11 mouse cellular contexts compared by ENCODE assay signal in the genomic region with DNA sequence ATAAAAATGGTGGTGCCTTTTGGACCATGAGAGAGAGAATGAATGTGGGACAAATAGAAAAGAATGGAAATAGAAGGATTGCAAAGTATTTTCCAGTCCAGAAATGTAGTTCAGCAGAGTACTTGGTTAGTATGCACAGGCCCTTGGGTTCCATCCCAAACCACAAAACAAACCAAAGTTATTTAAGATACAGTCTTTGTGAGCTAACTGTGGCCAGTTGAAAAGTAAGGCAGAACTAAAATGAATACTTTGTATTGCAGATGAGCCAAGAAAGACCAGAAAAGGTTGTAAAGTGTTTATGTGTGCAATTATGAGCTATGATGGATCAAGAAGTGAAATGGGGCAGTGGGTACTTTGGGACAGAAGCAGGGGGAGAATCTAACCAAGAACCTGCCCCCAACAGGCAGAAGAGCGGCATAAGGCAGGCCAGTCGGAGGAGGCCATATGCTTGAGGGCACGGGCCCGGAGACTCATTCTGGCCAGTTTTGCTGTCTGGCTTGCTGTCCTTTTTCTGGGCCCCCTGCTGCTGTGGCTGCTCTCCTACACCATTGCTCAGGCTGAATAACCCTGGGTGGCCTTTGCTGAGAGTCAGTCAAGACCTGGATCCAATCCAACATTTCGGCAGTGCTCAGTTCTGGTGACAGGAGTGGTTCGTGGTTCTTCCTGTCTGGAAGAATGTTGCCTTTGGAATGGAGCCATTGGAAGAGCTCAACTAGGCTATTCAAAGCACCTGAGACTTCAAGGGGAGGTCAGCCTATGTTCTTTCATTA. TPM values are rescaled to one million over a fixed set of nuclear protein-coding genes. Genes with fewer than 3 reads are reported as not detected.
DNase-seq lines count a peak whose midpoint lies in the region; ATAC-seq lines count a peak whose summit lies in the region.
"Had no signal": no experiment of that assay in that cellular context is flagged by ENCODE, and none has a peak within 500 bp of the region (broad histone marks: within the 10 kb centered on the region; RNA-seq: fewer than 3 reads in every experiment).

No protein-coding gene starts in this region.

- H3K27ac ChIP-seq in embryonic facial prominence, embryonic 13.5 days, result 0 out of 2 replicates have a peak overlapping the region, but pooled peaks have one; percentile 22
- H3K27ac ChIP-seq in embryonic facial prominence, embryonic 10.5 days (replicated peaks), result no peak overlapping the region
- no peak overlapping the region for H3K27ac ChIP-seq in neural tube, embryonic 15.5 days (replicated peaks)
- H3K27ac ChIP-seq: gastrocnemius, adult 2 months; limb, embryonic 12.5 days; midbrain, embryonic 13.5 days had no signal

- no peak overlapping the region for H3K4me3 ChIP-seq in embryonic facial prominence, embryonic 13.5 days
- no peak overlapping the region for H3K4me3 ChIP-seq in embryonic facial prominence, embryonic 10.5 days
- no peak overlapping the region for H3K4me3 ChIP-seq in neural tube, embryonic 15.5 days (replicated peaks)
- H3K4me3 ChIP-seq: gastrocnemius, adult 2 months; limb, embryonic 12.5 days; midbrain, embryonic 13.5 days had no signal

- H3K4me2 ChIP-seq in embryonic facial prominence, embryonic 13.5 days, result no peak overlapping the region
- H3K4me2 ChIP-seq in neural tube, embryonic 15.5 days, result no peak overlapping the region
- H3K4me2 ChIP-seq: limb, embryonic 12.5 days; midbrain, embryonic 13.5 days had no signal

- no peak for DNase-seq in embryonic facial prominence, embryonic 10.5 days (ENCODE audit: low spot score)
- DNase-seq in 3T3-L1 (ENCODE audit: low read depth, low spot score), result peak; percentile 71
- DNase-seq in cerebellum, adult 9-10 months, result peak; percentile 98
- peak; percentile 70 for DNase-seq in heart, postnatal 4 days
- DNase-seq in frontal cortex, postnatal 25 days (ENCODE audit: low spot score in 2 of 2), result no peak
- no peak for DNase-seq in spleen, postnatal 14 days (ENCODE audit: low spot score in 2 of 2)
- DNase-seq: gastrocnemius, adult 2 months had no signal

- H3K27me3 ChIP-seq in embryonic facial prominence, embryonic 13.5 days, result no peaks in the 10 kb centered on the region
- no peaks in the 10 kb centered on the region for H3K27me3 ChIP-seq in embryonic facial prominence, embryonic 10.5 days (replicated peaks; ENCODE audit: low read depth, poor library complexity, severe bottlenecking)
- H3K27me3 ChIP-seq in neural tube, embryonic 15.5 days (replicated peaks), result no peaks in the 10 kb centered on the region
- H3K27me3 ChIP-seq: limb, embryonic 12.5 days; midbrain, embryonic 13.5 days had no signal

- peaks cover 69% of the 10 kb centered on the region for H3K36me3 ChIP-seq in embryonic facial prominence, embryonic 13.5 days
- H3K36me3 ChIP-seq in embryonic facial prominence, embryonic 10.5 days (replicated peaks), result peaks cover 86% of the 10 kb centered on the region
- peaks cover 51% of the 10 kb centered on the region for H3K36me3 ChIP-seq in neural tube, embryonic 15.5 days

- H3K9me3 ChIP-seq in embryonic facial prominence, embryonic 13.5 days, result no peaks in the 10 kb centered on the region
- H3K9me3 ChIP-seq in embryonic facial prominence, embryonic 10.5 days, result no peaks in the 10 kb centered on the region
- no peaks in the 10 kb centered on the region for H3K9me3 ChIP-seq in neural tube, embryonic 15.5 days (replicated peaks)
- H3K9me3 ChIP-seq: limb, embryonic 12.5 days; midbrain, embryonic 13.5 days had no signal

- H3K9ac ChIP-seq in embryonic facial prominence, embryonic 13.5 days, result no peak overlapping the region
- no peak overlapping the region for H3K9ac ChIP-seq in neural tube, embryonic 15.5 days (replicated peaks)
- H3K9ac ChIP-seq: limb, embryonic 12.5 days; midbrain, embryonic 13.5 days had no signal

- WGBS in embryonic facial prominence, embryonic 13.5 days, result 78% methylated on average over 6 of the region's 6 CpGs
- 91% methylated on average over 6 of the region's 6 CpGs for WGBS in embryonic facial prominence, embryonic 10.5 days
- 69% methylated on average over 6 of the region's 6 CpGs for WGBS in neural tube, embryonic 15.5 days

- H3K4me1 ChIP-seq in embryonic facial prominence, embryonic 13.5 days, result peaks cover 4% of the 10 kb centered on the region; the same call in 1 of the 2 replicates
- H3K4me1 ChIP-seq in embryonic facial prominence, embryonic 10.5 days, result no peaks in the 10 kb centered on the region
- 0 out of 2 replicates have a peak, but pooled peaks cover 7% of the 10 kb centered on the region for H3K4me1 ChIP-seq in neural tube, embryonic 15.5 days
- H3K4me1 ChIP-seq: limb, embryonic 12.5 days; midbrain, embryonic 13.5 days had no signal

- no peak for ATAC-seq in embryonic facial prominence, embryonic 13.5 days (ENCODE audit: insufficient number of reproducible peaks, insufficient read depth, low FRiP score, low TSS enrichment, low read depth)
- ATAC-seq in neural tube, embryonic 15.5 days (ENCODE audit: low FRiP score), result no peak
- ATAC-seq: midbrain, embryonic 13.5 days had no signal

RNA-seq across cellular contexts. Expression of a gene that starts 3.4 kb away (rescaled TPM):
- polyA plus RNA-seq in embryonic facial prominence, embryonic 13.5 days (2015; fragmentation: Nextera tagmentation; extraction: Ambion mirVana), result 7.0 and 8.1 TPM in 2 replicates
- polyA plus RNA-seq in embryonic facial prominence, embryonic 10.5 days (2016; fragmentation: Nextera tagmentation; extraction: Ambion mirVana), result 5.1 and 7.3 TPM in 2 replicates
- total RNA-seq in heart, postnatal 4 days (2021), result under 1 TPM in 1 of 2 experiments, not detected in 1; 0.45 TPM
- 6.9 and 7.3 TPM in 2 replicates for polyA plus RNA-seq in neural tube, embryonic 15.5 days (2015; fragmentation: Nextera tagmentation; extraction: Ambion mirVana)
- total RNA-seq: gastrocnemius, adult 2 months had no signal

RNA-seq across cellular contexts. Expression of a gene that starts 8.6 kb away (rescaled TPM):
- polyA plus RNA-seq in embryonic facial prominence, embryonic 13.5 days (2015; fragmentation: Nextera tagmentation; extraction: Ambion mirVana), result 39.7 and 40.6 TPM in 2 replicates
- 40.7 and 43.4 TPM in 2 replicates for polyA plus RNA-seq in embryonic facial prominence, embryonic 10.5 days (2016; fragmentation: Nextera tagmentation; extraction: Ambion mirVana)
- 10 to 100 TPM; 18.1 to 19.4 TPM for total RNA-seq in heart, postnatal 4 days (2021)
- 57.4 and 60.6 TPM in 2 replicates for polyA plus RNA-seq in neural tube, embryonic 15.5 days (2015; fragmentation: Nextera tagmentation; extraction: Ambion mirVana)

RNA-seq across cellular contexts. Expression of a gene that starts 23.8 kb away (rescaled TPM):
- 8.8 and 12.1 TPM in 2 replicates for polyA plus RNA-seq in embryonic facial prominence, embryonic 13.5 days (2015; fragmentation: Nextera tagmentation; extraction: Ambion mirVana)
- polyA plus RNA-seq in embryonic facial prominence, embryonic 10.5 days (2016; fragmentation: Nextera tagmentation; extraction: Ambion mirVana), result 11.8 and 15.3 TPM in 2 replicates
- 1 to 10 TPM; 6.5 to 9.2 TPM for total RNA-seq in heart, postnatal 4 days (2021)
- 7.1 and 7.4 TPM in 2 replicates for polyA plus RNA-seq in neural tube, embryonic 15.5 days (2015; fragmentation: Nextera tagmentation; extraction: Ambion mirVana)

RNA-seq across cellular contexts. Expression of a gene that starts 24.0 kb away (rescaled TPM):
- 51.2 and 58.1 TPM in 2 replicates for polyA plus RNA-seq in embryonic facial prominence, embryonic 13.5 days (2015; fragmentation: Nextera tagmentation; extraction: Ambion mirVana)
- polyA plus RNA-seq in embryonic facial prominence, embryonic 10.5 days (2016; fragmentation: Nextera tagmentation; extraction: Ambion mirVana), result 61.2 and 64.2 TPM in 2 replicates
- total RNA-seq in heart, postnatal 4 days (2021), result 10 to 100 TPM; 47.8 to 49.7 TPM
- 37.9 and 38.5 TPM in 2 replicates for polyA plus RNA-seq in neural tube, embryonic 15.5 days (2015; fragmentation: Nextera tagmentation; extraction: Ambion mirVana)

RNA-seq across cellular contexts. Expression of a gene that starts 45.2 kb away (rescaled TPM):
- 18.6 and 19.0 TPM in 2 replicates for polyA plus RNA-seq in embryonic facial prominence, embryonic 13.5 days (2015; fragmentation: Nextera tagmentation; extraction: Ambion mirVana)
- polyA plus RNA-seq in embryonic facial prominence, embryonic 10.5 days (2016; fragmentation: Nextera tagmentation; extraction: Ambion mirVana), result 16.6 and 17.8 TPM in 2 replicates
- total RNA-seq in heart, postnatal 4 days (2021), result 10 to 100 TPM; 16.5 to 17.1 TPM
- 13.3 and 14.7 TPM in 2 replicates for polyA plus RNA-seq in neural tube, embryonic 15.5 days (2015; fragmentation: Nextera tagmentation; extraction: Ambion mirVana)

Comparison
In these comparisons a context has a peak if more than half of its experiments do, and no peak if none do; other contexts are left out.
1. DNase-seq: peak in 3T3-L1 (single experiment), cerebellum, adult 9-10 months (single experiment) and heart, postnatal 4 days (single experiment); none in embryonic facial prominence, embryonic 10.5 days (single experiment), frontal cortex, postnatal 25 days (0 of 2) and spleen, postnatal 14 days (0 of 2).